Mouse (Mus musculus) heart, adult 2 months (tissue): ENCODE measurements at regions not wholly inside any gene's neighbourhood (a gene's known extent, or its start where the extent isn't known, plus 50 kb on each side); places are given as distances from the start of the nearest gene placed in this dataset.

Experiments
- CTCF ChIP-seq: fragments of 200-600 bp; IDR thresholded peaks from 2 replicates; pipeline ENCODE4 v1.8.1; 2022; ENCODE audit warnings: antibody characterized with exemption, mild to moderate bottlenecking, moderate library complexity
- EP300 ChIP-seq: fragments of 200-500 bp; IDR thresholded peaks from 2 replicates; pipeline ENCODE4 v1.6.1; 2011; ENCODE audit warnings: low read depth, low read length, control low read depth; ENCODE audit not compliant: insufficient read depth

- no peak for TF ChIP-seq EP300
- no peak for TF ChIP-seq CTCF
Measured at GRCm38 (mm10) chr8:78018430-78019180, 194.5 kb upstream of the Ttc29 start.
